Mouse (Mus musculus) inflammation-experienced regulatory T-cells, adult 16 weeks (primary cell): ENCODE data around the gene Taldo1. TPM values are rescaled to one million over a fixed set of nuclear protein-coding genes. Genes with fewer than 3 reads are reported as not detected.

Experiments
- polyA plus RNA-seq: library from polyadenylated mRNA; unstranded; fragments of 100-300 nt; shearing (Covaris generic); gene quantifications from one replicate; pipeline ENCODE4 v1.2.1, GENCODE M21; 2017

Taldo1 gene
- 342 TPM for polyA plus RNA-seq

GRCm38 (mm10) chr7:141391625-141392551, at the start of gene Taldo1:
TSS of gene Taldo1 (plus strand) at chr7:141392199.

GRCm38 (mm10) chr7:141413809-141414584, 22.0 kb downstream of the Taldo1 start, which contains the start of gene Gatd1:
TSS of gene Gatd1 (minus strand) at chr7:141414136.

GRCm38 (mm10) chr7:141429310-141429709, 37.3 kb downstream of the Taldo1 start, which contains the start of gene Cend1:
TSS of gene Cend1 (minus strand) at chr7:141429491.

GRCm38 (mm10) chr7:141437178-141438120, 45.5 kb downstream of the Taldo1 start, which contains the start of gene Slc25a22:
TSS of gene Slc25a22 (minus strand) at chr7:141437892.

GRCm38 (mm10) chr7:141443828-141444237, 51.8 kb downstream of the Taldo1 start, which contains the start of gene Pidd1:
TSS of gene Pidd1 (minus strand) at chr7:141444025.

GRCm38 (mm10) chr7:141447110-141447991, 55.4 kb downstream of the Taldo1 start, which contains the start of gene Rplp2:
TSS of gene Rplp2 (plus strand) at chr7:141447370.

Other genes starting within 250 kb of the Taldo1 start
- gene Rnh1, start 219.3 kb upstream of the Taldo1 start, polyA plus RNA-seq: 165 TPM
- gene Hras, start 198.2 kb upstream of the Taldo1 start, polyA plus RNA-seq: 3.5 TPM
- gene Lrrc56, start 198.0 kb upstream of the Taldo1 start, polyA plus RNA-seq: 3.5 TPM
- gene Lmntd2, start 178.1 kb upstream of the Taldo1 start, polyA plus RNA-seq: 15.4 TPM
- 24.4 TPM for gene Rassf7, start 176.3 kb upstream of the Taldo1 start, polyA plus RNA-seq
- gene Phrf1, start 163.4 kb upstream of the Taldo1 start, polyA plus RNA-seq: 133 TPM
- 111 TPM for gene Irf7, start 125.7 kb upstream of the Taldo1 start, polyA plus RNA-seq
- not detected for gene Cdhr5, start 115.4 kb upstream of the Taldo1 start, polyA plus RNA-seq
- gene Sct, start 113.1 kb upstream of the Taldo1 start, polyA plus RNA-seq: not detected
- gene Drd4, start 100.2 kb upstream of the Taldo1 start, polyA plus RNA-seq: not detected
- gene Deaf1, start 64.5 kb upstream of the Taldo1 start, polyA plus RNA-seq: 15.6 TPM
- gene Tmem80, start 64.5 kb upstream of the Taldo1 start, polyA plus RNA-seq: 41.9 TPM
- gene Eps8l2, start 53.3 kb upstream of the Taldo1 start, polyA plus RNA-seq: not detected
- 85.0 TPM for gene Gatd1, start 21.9 kb downstream of the Taldo1 start, polyA plus RNA-seq
- 0.56 TPM for gene Cend1, start 37.3 kb downstream of the Taldo1 start, polyA plus RNA-seq
- 82.4 TPM for gene Slc25a22, start 45.7 kb downstream of the Taldo1 start, polyA plus RNA-seq
- gene Pidd1, start 51.8 kb downstream of the Taldo1 start, polyA plus RNA-seq: 14.5 TPM
- gene Rplp2, start 55.2 kb downstream of the Taldo1 start, polyA plus RNA-seq: 1,588 TPM
- gene Pnpla2, start 63.0 kb downstream of the Taldo1 start, polyA plus RNA-seq: 99.5 TPM
- not detected for gene Cracr2b, start 68.9 kb downstream of the Taldo1 start, polyA plus RNA-seq
- gene Cd151, start 75.2 kb downstream of the Taldo1 start, polyA plus RNA-seq: 8.9 TPM
- 31.5 TPM for gene Polr2l, start 82.9 kb downstream of the Taldo1 start, polyA plus RNA-seq
- 3.8 TPM for gene Tspan4, start 83.0 kb downstream of the Taldo1 start, polyA plus RNA-seq
- 24.9 TPM for gene Chid1, start 147.7 kb downstream of the Taldo1 start, polyA plus RNA-seq
- 25.5 TPM for gene Ap2a2, start 170.0 kb downstream of the Taldo1 start, polyA plus RNA-seq